Mouse (Mus musculus) embryonic facial prominence, embryonic 15.5 days (tissue): ENCODE results near the gene 3110082J24Rik. TPM values are rescaled to one million over a fixed set of nuclear protein-coding genes. Genes with fewer than 3 reads are reported as not detected.

Experiments
- ATAC-seq: fragments of 200-750 bp; cut with Nextera tagmentation; 2 replicates; pipeline ENCODE4 v1.8.0; 2017; ENCODE audit warnings: low read depth, moderate TSS enrichment; ENCODE audit not compliant: insufficient number of reproducible peaks, low FRiP score, low TSS enrichment
- H3K27ac ChIP-seq: fragments of 300-500 bp; sonication (generic); replicated peaks from 2 replicates; pipeline ENCODE4 v1.5.1; 2015; ENCODE audit warnings: mild to moderate bottlenecking, inconsistent platforms
- H3K27me3 ChIP-seq: fragments of 300-500 bp; sonication (generic); 2 replicates; pipeline ENCODE4 v1.6.1; 2015; ENCODE audit warnings: inconsistent platforms
- H3K36me3 ChIP-seq: fragments of 300-500 bp; sonication (generic); 2 replicates; pipeline ENCODE4 v1.6.1; 2015; ENCODE audit warnings: mild to moderate bottlenecking, inconsistent platforms
- H3K4me1 ChIP-seq: fragments of 300-500 bp; sonication (generic); 2 replicates; pipeline ENCODE4 v1.6.1; 2015; ENCODE audit warnings: inconsistent platforms
- H3K4me2 ChIP-seq: fragments of 300-500 bp; sonication (generic); replicated peaks from 2 replicates; pipeline ENCODE4 v1.6.1; 2015; ENCODE audit warnings: mild to moderate bottlenecking, inconsistent platforms
- H3K4me3 ChIP-seq: fragments of 300-500 bp; sonication (generic); replicated peaks from 2 replicates; pipeline ENCODE4 v1.5.1; 2015; ENCODE audit warnings: mild to moderate bottlenecking, inconsistent platforms
- H3K9ac ChIP-seq: fragments of 300-500 bp; sonication (generic); 2 replicates; pipeline ENCODE4 v1.6.1; 2015; ENCODE audit warnings: inconsistent platforms
- H3K9me3 ChIP-seq: fragments of 300-500 bp; sonication (generic); replicated peaks from 2 replicates; pipeline ENCODE4 v1.6.1; 2016; ENCODE audit warnings: inconsistent platforms
- WGBS: fragments of 180-500 bp; shearing (Covaris S2); methylation state at CpG from one replicate; pipeline ENCODE4 v1.1.7; 2015; 5-methylcytosine and 5-hydroxymethylcytosine counted together
- polyA plus RNA-seq: library from polyadenylated mRNA; unstranded; fragments of >200 nt; fragmentation: Nextera tagmentation; extraction: Ambion mirVana; gene quantifications from 2 replicates; pipeline ENCODE4 v1.2.1, GENCODE M21; 2015

The 3110082J24Rik gene
- not detected in 2 replicates for polyA plus RNA-seq

DNA sequence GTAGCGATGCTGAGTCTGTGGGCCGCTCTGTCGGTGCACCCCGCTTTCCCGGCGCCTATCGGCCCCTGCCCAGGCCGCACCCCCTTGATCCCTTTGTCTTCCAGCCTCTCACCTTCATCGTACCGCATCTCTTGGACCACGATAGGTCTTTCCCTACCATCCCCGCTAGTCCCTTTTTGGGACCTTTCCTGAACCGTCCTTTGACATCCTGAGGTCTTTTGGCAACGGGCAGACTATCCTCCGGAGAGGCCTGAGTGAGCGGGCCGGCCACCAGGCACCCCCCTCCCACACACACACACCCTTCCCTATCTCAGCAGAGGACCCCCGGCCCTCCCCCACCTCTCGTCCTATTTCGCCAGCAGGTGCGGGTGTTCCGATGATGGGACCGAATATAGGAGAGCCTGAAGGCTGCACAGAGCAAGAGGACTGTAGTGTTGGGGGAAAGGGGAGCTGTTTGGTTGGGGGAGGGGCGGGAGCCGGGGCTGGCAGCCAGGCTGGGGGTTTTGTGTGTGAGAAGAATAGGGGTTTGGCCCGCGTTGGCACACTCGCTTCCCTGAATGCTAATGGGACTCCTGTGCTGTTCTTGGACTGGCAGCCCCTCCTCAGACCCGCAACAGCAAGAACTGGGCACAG lies at the start of gene 3110082J24Rik:
3110082J24Rik (minus strand) TSS at position 419 of the 633 bp plus-strand sequence.
- Histone ChIP-seq H3K4me3 (peak within 1 kb of the TSS; percentile 51), H3K9ac (no peak within 1 kb of the TSS; the same call in 1 of the 2 replicates), H3K9me3 (no peaks in the 10 kb centered on the region), H3K27ac (no peak within 1 kb of the TSS), H3K27me3 (peaks cover 67% of the 10 kb centered on the region), H3K36me3 (no peaks in the 10 kb centered on the region), H3K4me2 (peak within 1 kb of the TSS; percentile 88), H3K4me1 (peaks cover 25% of the 10 kb centered on the region)
- WGBS = 2% methylated on average over 29 of the region's 29 CpGs
- ATAC-seq = 0 out of 2 replicates have a peak, but pooled peaks have one; percentile 3

DNA sequence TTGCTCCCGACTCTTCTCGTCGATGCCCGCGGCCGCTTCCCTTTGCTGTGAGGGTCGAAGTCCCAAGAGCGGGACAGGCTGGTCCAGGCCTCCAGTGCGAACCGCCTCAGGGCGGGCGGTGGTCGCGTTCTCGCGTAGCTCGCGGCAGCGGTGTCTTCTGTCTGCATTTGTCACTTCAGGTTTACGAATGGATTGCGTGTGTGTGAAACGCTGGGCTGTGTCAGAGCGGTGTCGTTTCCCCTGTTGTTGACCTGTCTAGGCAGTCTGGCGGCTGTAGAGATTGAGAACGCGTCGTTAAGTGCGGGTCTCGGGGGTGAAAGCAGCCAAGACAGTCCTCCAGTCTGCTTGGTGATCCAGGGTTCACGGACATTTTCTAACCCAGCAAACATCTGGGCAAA lies 49.5 kb upstream of the 3110082J24Rik start:
- Histone ChIP-seq H3K4me3 (peak overlapping the region; percentile 78), H3K4me2 (peak overlapping the region; percentile 69), H3K36me3 (no peaks in the 10 kb centered on the region), H3K27ac (peak overlapping the region; percentile 87), H3K4me1 (peaks cover 9% of the 10 kb centered on the region; the same call in 1 of the 2 replicates), H3K27me3 (no peaks in the 10 kb centered on the region), H3K9ac (peak overlapping the region; percentile 70), H3K9me3 (no peaks in the 10 kb centered on the region)
- peak; percentile 58 for ATAC-seq
- under 1% methylated on average over 31 of the region's 31 CpGs for WGBS

DNA sequence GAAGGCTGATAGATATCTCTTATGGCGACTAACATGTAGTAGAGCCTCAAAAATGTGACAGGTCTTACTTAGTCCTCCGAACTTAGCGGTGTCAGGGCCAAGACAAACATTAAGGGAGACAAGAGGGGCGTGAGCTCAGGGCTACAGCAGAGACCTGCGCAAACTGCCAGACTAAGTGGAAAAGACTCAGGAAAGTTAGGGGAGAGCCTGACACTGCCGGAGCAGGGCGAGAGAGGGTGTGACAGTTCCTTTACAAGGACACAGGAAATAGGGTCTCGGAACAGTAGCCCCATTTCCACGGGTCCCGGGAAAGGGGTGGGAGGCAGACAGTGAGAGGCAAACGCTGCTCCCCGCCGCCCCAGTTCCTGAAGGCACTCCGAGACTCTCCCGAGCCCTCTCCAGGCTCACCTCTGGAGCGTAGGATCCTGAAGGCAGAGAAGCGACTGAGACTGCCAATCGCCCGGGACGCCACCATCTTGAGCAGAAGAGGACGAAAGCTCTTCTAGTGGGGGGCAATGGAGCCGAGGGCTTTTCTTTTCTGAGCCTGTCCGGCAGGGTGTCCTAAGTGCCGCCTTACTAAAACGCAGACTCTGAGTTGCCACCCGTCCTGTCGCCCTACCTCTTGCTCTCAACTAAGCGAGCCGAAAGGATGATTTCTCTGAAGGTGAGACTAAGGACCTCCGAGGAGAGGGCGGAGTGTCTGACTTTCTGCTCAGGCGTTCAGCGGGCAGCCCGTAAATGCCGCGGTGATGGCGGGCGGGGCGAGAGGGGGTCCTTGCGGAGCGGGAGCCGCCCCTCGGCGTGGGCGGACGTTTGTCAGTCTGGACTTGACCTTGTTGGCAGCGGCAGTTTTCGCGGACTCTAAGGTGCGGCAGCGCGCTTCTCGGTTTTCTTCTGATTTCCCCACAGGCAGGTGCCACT lies 48.8 kb upstream of the 3110082J24Rik start, which contains the start of the genes Hadha and Hadhb:
Hadha (minus strand) TSS at position 689 of the 921 bp plus-strand sequence.
Hadhb (plus strand) TSS at position 775 of the 921 bp plus-strand sequence.
- Histone ChIP-seq H3K36me3 (no peaks in the 10 kb centered on the region), H3K4me3 (peak within 1 kb of the TSS; percentile 78), H3K27me3 (no peaks in the 10 kb centered on the region), H3K4me2 (peak within 1 kb of the TSS; percentile 69), H3K9ac (peak within 1 kb of the TSS; percentile 70), H3K4me1 (peaks cover 9% of the 10 kb centered on the region; the same call in 1 of the 2 replicates), H3K27ac (peak within 1 kb of the TSS; percentile 87), H3K9me3 (no peaks in the 10 kb centered on the region)
- ATAC-seq = peak; percentile 90
- WGBS = under 1% methylated on average over 53 of the region's 53 CpGs

DNA sequence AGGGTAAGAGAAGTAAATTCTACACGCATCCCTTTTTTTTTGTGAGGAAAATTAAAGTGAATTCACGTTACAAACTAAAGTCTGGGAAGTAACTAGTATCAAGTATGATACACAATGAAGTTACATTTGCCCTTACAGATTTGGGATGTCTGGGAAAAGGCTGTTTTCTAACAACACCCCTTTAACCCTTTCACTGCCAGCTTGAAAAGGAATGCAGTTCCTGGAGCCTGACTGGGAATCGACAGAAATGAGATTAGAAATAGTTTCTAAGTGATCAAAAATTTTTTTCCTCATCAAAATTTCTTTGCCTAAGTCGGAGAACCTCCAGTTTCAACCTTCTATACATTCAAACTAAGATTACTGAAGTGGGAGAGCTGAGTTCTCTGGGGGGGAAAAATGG lies 48.1 kb upstream of the 3110082J24Rik start:
- peaks cover 9% of the 10 kb centered on the region; the same call in 1 of the 2 replicates for H3K4me1 ChIP-seq
- H3K27ac ChIP-seq = 0 out of 2 replicates have a peak overlapping the region, but pooled peaks have one; percentile 87
- H3K36me3 ChIP-seq = no peaks in the 10 kb centered on the region
- WGBS = 16% methylated on average over 4 of the region's 4 CpGs
- H3K4me2 ChIP-seq = peak overlapping the region; percentile 69
- no peak for ATAC-seq
- H3K9me3 ChIP-seq = no peaks in the 10 kb centered on the region
- no peaks in the 10 kb centered on the region for H3K27me3 ChIP-seq
- H3K9ac ChIP-seq = peak overlapping the region; percentile 70
- H3K4me3 ChIP-seq = peak overlapping the region; percentile 78

DNA sequence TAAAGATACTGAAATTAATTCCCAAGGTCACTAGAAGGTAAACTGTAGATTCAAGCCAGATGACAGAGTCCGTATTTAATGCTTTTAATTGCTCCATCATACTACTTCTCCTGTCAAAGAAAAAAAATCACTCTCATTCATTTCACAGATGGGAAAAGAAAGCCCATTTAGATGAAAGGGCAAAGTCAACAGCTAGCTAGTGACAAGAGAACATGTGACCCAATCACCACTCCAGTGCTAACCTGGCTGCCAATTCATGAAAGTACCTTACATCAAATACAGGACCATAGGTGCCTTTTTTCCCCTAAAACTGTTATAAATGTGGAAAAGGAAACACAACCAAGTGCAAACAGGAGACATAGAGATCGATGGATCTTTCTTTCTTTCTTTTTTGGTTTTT lies 47.3 kb upstream of the 3110082J24Rik start:
- H3K9me3 ChIP-seq = no peaks in the 10 kb centered on the region
- no peaks in the 10 kb centered on the region for H3K27me3 ChIP-seq
- ATAC-seq = no peak
- H3K9ac ChIP-seq = no peak overlapping the region
- no peak overlapping the region for H3K4me3 ChIP-seq
- peaks cover 3% of the 10 kb centered on the region; the same call in 1 of the 2 replicates for H3K36me3 ChIP-seq
- no peak overlapping the region for H3K27ac ChIP-seq
- H3K4me2 ChIP-seq = no peak overlapping the region
- 82% methylated on average over 2 of the region's 2 CpGs for WGBS
- peaks cover 9% of the 10 kb centered on the region; the same call in 1 of the 2 replicates for H3K4me1 ChIP-seq

DNA sequence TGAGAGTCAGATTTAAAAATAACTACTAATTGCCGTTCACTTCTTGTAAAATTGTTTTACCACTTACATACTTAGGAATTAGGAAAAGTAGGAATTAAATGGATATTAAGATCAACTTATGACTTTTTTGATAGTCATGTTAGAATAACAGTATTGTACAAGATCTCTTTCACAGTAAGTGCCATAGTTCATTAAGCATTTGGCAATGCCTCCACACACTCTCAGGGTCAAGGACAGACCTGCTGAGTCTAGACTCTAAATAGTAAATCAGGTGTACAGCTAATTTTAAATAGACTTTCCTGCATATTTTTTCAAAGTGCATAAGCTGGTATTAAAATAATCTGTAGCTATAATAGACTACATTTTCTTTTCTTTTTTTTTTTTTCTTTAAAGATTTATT lies 46.5 kb upstream of the 3110082J24Rik start:
- no peak for ATAC-seq
- H3K4me3 ChIP-seq = no peak overlapping the region
- H3K9ac ChIP-seq = no peak overlapping the region
- WGBS = 76% methylated on average over 1 of the region's 1 CpGs
- H3K9me3 ChIP-seq = no peaks in the 10 kb centered on the region
- peaks cover 3% of the 10 kb centered on the region; the same call in 1 of the 2 replicates for H3K36me3 ChIP-seq
- H3K27ac ChIP-seq = no peak overlapping the region
- no peak overlapping the region for H3K4me2 ChIP-seq
- H3K4me1 ChIP-seq = peaks cover 9% of the 10 kb centered on the region; the same call in 1 of the 2 replicates
- no peaks in the 10 kb centered on the region for H3K27me3 ChIP-seq

DNA sequence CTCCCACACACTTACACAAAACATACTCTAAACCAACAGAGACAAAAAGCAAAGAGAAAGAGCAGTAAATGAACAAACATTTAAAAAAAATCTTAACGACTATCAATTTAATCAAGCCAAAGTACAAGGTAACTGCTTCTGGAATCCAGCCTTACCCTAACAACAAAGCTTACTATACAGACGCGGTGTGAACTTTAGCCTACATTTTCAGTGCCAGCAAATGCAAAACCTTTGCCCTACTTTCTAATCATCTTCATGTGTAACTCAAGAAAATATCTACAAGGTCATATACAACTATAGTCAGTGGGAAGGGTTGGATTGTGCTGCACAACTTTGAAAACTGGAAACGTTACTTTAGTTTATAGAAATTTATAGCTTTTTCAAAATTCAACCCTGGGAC lies 46.1 kb upstream of the 3110082J24Rik start:
- H3K4me2 ChIP-seq = no peak overlapping the region
- 66% methylated on average over 4 of the region's 4 CpGs for WGBS
- no peak overlapping the region for H3K9ac ChIP-seq
- no peak for ATAC-seq
- peaks cover 9% of the 10 kb centered on the region; the same call in 1 of the 2 replicates for H3K4me1 ChIP-seq
- peaks cover 3% of the 10 kb centered on the region; the same call in 1 of the 2 replicates for H3K36me3 ChIP-seq
- no peak overlapping the region for H3K4me3 ChIP-seq
- no peaks in the 10 kb centered on the region for H3K9me3 ChIP-seq
- no peaks in the 10 kb centered on the region for H3K27me3 ChIP-seq
- no peak overlapping the region for H3K27ac ChIP-seq

DNA sequence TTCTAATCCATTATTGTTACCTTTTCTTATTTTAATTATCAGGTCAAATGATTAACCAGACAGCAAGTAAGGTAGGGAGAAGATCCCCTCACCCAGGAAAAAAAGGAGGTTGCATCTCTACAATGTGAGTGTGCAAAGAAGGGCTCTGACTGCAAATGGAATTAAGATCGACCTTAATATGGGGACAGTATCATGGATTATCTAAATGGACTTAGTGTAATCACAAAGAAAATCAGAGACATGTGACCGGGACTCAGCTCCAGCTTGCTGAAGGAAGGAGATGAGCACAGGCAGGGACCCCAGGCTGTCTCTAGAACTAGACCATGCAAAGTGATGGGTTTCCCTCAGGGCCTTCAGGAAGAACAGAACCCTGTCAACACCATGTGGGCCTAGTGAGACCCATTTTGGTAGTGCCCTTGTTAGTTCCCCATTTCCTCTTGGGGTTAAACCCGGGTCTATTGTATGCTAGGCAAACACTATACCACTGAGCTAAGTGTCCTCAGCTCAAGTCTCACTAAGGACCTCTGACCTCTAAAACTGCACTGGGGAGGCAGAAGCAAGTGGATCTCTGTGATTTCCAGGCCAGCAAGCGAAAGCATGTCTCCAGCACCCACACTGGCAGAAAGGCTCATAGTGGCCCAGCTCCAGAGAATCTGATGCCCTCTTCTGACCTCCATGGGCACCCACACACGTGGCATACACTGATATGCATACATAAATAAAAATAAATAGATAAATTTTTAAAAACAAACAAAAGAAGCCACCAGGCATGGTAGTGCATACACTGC lies 42.4 kb upstream of the 3110082J24Rik start:
- 85% methylated on average over 5 of the region's 5 CpGs for WGBS
- 0 out of 2 replicates have a peak, but pooled peaks cover 2% of the 10 kb centered on the region for H3K4me1 ChIP-seq

DNA sequence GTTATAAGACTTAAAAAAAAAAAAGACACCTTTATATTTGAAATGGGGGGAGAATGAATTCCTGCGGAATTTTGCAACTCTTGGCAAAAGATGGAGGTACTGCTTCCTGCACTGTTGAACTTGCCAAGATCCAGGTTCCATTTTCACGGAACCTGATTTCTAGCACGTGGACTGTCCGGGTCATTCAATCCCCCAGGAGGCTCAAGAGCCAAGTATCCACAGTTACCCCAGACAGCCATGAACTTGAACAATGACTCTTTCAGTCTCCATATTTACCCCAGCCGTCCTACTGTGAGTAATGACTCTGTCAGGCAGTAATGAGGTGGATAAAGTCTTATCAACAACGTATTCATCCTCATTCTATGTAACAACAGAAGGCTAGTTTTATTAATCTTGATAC lies 40.6 kb upstream of the 3110082J24Rik start:
- no peaks in the 10 kb centered on the region for H3K4me1 ChIP-seq
- no peak overlapping the region for H3K27ac ChIP-seq
- H3K4me2 ChIP-seq = no peak overlapping the region
- H3K27me3 ChIP-seq = no peaks in the 10 kb centered on the region
- no peaks in the 10 kb centered on the region for H3K9me3 ChIP-seq
- H3K4me3 ChIP-seq = no peak overlapping the region
- H3K9ac ChIP-seq = no peak overlapping the region
- peaks cover 46% of the 10 kb centered on the region for H3K36me3 ChIP-seq
- WGBS = 90% methylated on average over 6 of the region's 6 CpGs
- ATAC-seq = no peak

More for the DNA sequence above, 42.4 kb upstream of the 3110082J24Rik start:
- Histone ChIP-seq H3K9me3 (no peaks in the 10 kb centered on the region), H3K36me3 (peaks cover 29% of the 10 kb centered on the region), H3K4me3 (no peak overlapping the region), H3K27ac (no peak overlapping the region), H3K4me2 (no peak overlapping the region), H3K27me3 (no peaks in the 10 kb centered on the region), H3K9ac (no peak overlapping the region)
- ATAC-seq = no peak

DNA sequence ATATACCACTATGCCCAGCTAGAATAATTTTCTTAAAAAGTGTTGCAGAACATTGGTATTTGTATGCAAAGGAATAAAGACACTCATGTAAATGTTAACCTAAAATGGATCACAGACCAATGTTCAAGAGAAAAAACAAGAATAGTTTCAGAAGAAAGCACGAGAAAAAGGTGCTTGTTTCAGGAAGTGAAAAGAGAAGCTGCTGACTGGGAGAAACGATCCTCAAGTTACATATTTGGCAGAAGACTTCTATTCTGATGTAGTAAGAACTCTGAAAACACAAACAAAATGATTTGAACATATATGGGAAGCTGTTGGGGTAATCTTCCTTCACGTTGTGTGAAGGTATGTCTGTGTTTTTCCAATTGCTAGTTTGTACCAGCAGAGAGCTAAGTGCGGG lies 32.3 kb upstream of the 3110082J24Rik start:
- no peak overlapping the region for H3K4me2 ChIP-seq
- ATAC-seq = no peak
- 85% methylated on average over 4 of the region's 4 CpGs for WGBS
- no peaks in the 10 kb centered on the region for H3K27me3 ChIP-seq
- H3K9me3 ChIP-seq = no peaks in the 10 kb centered on the region
- no peak overlapping the region for H3K4me3 ChIP-seq
- H3K27ac ChIP-seq = no peak overlapping the region
- no peaks in the 10 kb centered on the region for H3K4me1 ChIP-seq
- peaks cover 83% of the 10 kb centered on the region for H3K36me3 ChIP-seq
- H3K9ac ChIP-seq = no peak overlapping the region
